Mouse (Mus musculus): ENCODE measurements around the gene Lsm12. TPM values are rescaled to one million over a fixed set of nuclear protein-coding genes. Genes with fewer than 3 reads are reported as not detected.

The Lsm12 gene
- total RNA-seq (2014; fragmentation: Nextera tagmentation) (110 TPM in 2 replicates), total RNA-seq (2017) (71.3 and 94.9 TPM in 2 replicates)

DNA sequence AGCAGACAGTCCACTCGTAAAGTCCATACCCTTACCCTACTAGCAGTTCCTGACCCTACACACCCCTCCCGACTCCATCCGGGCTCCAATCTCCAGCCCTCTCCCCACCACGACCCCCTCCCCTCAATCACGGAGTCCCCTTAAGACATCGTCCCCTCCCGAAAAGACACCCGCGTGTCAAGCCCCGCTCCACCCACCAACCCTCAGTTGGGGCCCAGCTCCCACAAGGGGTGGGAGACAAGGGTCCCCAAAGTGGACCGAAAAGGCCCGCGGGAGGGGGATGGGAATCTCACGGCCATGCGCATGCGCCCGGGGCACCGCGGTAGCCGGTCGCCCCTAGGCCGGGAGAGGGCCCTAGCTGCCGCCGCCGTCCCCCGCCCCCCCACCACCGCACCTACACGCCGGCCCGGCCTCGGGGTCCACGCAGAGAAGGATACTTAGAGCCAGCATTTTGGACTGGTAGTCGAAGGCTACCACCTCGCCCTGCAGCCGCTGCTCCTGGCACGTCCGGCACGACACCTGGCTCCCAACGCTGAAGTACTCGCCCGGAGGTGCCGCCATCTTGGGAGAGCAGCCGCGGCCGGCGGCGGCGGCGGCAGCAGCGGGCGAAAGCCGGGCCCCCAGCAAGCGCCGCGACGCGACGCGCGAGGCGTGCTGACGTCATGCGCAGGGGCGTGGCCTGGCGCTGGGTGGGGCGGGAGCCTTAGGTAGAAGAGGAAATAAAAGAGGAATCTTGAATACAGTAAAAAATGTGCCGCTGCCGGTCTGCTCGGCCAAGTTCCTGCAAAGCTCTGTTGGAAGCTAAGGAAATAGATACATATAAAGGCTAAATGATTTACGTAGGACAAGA, at the start of gene Lsm12:
TSS of gene Lsm12 (minus strand) at position 651 of the 850 bp plus-strand sequence.
- peak; percentile 74 for ATAC-seq (replicated peaks; ENCODE audit: low FRiP score, low TSS enrichment, poor library complexity, severe bottlenecking)

DNA sequence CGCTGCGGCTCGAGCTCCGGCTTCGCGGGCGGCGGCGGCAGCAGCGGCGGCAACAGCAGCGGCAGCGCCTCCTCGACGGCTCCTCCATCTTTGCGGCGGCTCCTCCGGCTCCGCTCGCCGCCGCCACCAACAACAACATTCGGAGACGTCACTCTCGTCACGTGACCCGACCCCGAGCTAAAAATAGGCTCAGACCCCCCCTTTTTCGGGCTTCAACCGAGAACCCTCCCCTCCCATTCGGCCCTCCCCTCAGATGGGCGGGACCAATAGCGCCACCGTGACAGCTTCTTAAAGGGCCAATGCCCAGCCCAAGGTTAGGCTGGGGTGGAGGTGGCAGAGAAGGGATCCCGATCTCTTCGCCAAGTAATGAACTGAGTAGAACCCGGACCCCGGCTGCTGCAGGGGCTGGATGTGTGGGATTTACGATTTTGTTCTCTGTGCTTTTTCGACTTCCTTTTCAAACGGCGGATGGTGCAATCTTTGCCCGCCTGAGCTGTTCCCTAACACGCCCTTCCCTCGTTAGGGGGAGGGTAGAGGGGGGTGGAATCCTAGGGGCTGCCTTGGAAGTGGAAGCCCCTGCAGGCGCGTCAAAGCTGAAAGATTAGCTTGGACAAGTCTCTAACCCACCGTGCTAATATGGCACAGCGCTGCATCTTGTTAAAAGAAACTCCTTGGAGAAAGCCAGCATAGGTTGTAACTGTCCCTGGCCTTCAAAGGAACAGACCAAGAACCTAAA, 45.1 kb upstream of the Lsm12 start, which contains the start of gene Hdac5:
TSS of gene Hdac5 (minus strand) at position 161 of the 736 bp plus-strand sequence.
- ATAC-seq (replicated peaks; ENCODE audit: low FRiP score, low TSS enrichment, poor library complexity, severe bottlenecking): peak; percentile 96

DNA sequence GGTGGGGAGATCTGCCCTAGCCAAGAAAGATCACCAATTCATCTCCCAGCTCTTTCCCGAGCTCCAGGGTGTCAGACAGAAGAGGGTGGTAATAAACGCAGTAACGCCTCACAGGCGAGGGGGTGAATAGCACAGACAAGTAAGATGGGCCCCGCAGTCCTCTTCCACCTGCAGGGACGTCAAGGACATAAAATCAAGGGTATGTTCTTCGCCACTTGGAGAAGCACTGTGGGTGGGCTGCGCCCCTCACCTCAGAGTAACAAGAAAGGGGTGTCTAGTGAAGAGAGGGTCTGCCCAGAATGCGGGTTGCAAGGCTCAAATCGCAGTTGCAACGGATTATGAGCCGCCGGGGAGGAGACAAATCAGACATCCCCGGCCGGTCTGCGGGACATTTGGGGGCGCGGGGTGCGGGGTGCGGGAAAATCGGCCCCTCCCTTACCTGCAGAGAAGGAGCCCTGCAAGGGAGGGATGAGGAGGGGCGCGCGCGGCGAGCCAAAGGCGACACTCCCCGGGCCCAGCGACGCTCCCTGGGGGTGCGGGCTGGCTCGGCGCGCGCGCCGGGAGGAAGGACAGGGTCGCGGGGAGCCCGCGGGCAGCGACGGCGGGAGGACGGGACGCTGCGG, 44.3 kb upstream of the Lsm12 start:
- ATAC-seq (replicated peaks; ENCODE audit: low FRiP score, low TSS enrichment, poor library complexity, severe bottlenecking): 0 out of 2 replicates have a peak, but pooled peaks have one; percentile 35

DNA sequence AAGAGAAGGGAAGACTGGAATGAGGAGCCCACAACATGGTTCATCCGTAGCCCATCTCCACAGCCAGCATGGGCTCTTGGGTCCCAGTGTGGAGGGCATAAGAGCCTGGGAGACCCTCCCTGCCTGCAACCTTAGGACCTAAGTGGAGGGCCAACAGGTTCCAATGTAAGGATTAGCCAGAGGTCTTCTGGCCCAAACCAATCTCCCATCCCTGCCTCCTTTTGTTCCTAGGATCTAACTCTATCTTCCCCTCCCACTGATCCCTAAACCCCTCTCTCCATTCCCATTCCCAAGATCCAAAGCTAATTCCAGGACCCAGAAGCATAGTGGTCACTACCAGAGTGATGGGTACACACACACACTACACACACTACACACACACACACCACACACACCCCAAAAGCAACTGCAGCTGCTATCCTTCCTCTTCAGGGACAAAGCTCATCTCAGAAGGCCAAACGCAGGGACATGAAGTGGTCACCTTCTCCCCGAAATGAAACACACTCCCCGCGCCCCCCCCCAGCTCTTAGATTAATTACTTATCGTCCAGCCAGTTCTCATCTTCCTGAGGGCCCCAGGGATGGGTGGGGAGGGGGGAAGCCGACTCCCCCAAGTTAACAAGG, 43.7 kb upstream of the Lsm12 start:
- no peak for ATAC-seq (replicated peaks; ENCODE audit: low FRiP score, low TSS enrichment, poor library complexity, severe bottlenecking)

DNA sequence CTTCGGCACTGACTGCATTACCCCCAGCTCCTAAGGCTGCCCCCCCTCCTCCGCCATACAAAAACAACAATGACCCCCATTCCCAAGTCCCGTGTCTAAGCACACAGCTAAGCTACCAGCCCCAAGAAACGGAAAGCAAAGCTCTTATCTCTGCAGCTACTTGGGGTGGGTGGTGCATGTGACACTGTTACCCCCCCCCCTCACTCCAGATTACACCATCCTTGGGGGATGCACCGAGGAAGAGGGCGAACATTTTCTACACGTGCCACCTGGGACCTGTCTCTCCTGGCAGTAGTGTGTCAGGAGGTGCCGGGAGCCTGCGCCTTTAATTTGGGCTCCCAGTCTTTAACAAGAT, 43.1 kb upstream of the Lsm12 start:
- no peak for ATAC-seq (replicated peaks; ENCODE audit: low FRiP score, low TSS enrichment, poor library complexity, severe bottlenecking)

DNA sequence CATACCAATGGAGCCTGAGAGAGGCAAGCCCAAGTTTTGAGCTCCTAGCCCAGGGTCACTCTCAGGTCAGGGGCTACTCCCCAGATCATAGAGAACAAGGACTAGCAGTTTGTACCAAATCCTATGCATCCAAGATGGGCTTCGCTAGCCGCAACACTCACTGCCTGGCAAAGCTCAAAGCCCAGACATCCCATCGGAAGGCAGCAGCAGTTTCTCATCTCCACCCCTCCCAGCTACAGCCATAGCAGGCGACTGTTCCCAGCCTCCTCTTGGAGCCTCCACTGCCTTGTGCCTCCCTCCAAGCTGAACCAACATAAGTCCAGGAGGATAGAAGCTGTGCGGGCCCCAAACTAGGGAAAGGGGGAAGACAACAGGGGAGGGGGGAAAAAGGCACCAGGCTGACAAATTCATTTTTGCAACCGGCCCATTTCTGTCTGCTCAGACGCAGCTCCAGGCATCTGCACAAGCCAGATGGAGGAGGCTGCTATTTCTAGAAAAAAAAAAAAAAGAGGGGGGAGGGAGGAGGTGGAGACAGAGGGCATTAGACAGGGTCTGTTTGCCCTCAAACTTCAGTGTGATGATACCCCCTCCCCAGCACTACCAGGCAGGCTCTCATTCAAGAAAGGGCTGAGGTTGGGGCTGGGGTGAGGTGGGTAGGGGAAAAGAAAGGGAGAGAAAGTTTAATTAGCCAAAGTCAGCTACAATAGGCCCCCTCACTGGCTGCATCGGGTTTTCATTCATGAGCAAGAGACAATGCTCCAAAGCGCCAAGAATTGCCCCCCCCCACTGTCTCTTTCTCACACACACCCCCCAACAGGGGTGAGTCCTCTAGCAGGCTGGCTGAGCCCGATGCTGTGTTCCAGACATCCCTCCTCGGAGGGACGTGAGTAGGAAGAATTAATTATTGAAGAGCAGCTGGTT, 42.4 kb upstream of the Lsm12 start:
- no peak for ATAC-seq (replicated peaks; ENCODE audit: low FRiP score, low TSS enrichment, poor library complexity, severe bottlenecking)

DNA sequence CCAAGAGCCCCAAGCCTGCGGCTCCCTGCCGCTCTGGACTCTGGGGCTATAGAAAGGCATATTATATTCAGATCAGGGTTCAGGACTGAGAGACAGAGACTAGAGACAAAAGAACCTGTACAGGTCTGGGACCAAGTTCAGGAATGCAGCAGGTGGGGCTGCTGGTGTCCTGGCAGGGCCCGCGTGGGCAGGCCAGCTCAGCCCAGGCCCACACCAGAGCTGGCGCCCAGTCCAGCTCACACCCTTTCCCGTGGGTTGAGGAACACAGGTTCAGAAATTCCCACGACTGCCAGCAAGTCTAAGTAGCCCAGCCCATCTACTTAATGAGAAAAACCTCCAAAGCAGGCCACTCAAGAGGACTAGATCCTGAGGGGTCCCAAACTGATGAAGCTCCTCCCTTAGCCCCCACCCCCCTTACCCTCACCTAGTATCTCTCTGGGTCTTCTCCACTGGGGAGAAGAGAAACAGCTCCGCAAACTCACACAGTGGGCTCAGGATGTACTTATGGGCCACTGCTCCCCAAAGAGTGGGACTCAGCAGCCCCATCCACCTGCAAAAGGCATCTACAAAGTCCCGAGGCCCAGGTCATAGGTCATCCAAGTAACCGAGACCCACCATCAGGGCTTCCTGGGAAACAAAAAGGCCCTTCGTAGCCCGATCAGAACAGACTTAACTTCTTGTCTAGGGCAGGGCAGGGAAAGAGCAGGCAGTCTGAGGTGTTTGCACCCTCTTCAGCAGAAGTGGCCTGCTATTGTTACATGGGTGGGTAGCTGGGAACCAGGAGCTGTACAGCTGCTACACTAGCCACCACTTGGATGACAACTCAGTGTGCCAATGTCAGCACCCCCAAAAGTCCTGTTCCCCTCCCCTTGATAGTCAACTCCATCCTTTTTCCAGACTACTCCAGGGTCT, 41.2 kb upstream of the Lsm12 start:
- no peak for ATAC-seq (replicated peaks; ENCODE audit: low FRiP score, low TSS enrichment, poor library complexity, severe bottlenecking)

DNA sequence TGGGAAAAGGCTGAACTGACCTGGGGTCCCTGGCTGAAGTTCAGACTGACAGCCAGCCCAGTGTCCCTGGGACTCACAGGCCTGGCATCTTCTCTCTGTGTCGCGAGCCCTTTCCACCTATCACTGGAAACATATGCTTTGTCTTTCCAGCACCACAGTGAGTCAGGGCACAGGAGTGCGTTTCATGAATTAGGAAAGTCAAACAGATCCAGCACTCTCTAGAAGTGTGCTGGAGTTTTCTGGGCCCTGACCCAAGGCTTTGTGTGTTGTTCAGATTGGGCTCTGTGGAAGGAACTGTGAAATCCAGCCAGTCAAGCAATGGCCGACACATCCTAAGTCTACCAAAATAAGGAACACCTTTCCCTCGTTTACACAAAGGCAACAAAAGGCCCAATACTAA, 40.1 kb upstream of the Lsm12 start:
- ATAC-seq (replicated peaks; ENCODE audit: low FRiP score, low TSS enrichment, poor library complexity, severe bottlenecking): no peak

DNA sequence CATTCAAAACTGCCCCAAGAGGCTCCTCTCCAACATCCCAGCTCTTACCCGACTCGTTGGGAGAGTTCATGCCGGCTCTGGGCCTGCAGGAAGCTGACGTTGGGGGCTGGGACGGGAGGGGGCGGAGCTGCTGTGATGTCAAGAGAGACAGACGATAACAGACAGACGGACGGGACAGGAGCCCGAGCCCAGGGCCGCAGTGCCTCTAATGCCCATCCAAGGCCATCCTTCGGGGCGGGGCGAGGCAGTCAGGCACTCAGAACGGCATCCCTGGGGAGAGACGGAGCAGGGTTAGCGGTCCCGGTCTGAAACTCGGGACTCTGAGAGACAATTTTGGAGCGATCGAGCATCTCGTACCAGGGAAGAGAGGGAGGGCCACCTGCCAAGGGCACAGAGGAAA, 39.6 kb upstream of the Lsm12 start:
- ATAC-seq (replicated peaks; ENCODE audit: low FRiP score, low TSS enrichment, poor library complexity, severe bottlenecking): no peak

DNA sequence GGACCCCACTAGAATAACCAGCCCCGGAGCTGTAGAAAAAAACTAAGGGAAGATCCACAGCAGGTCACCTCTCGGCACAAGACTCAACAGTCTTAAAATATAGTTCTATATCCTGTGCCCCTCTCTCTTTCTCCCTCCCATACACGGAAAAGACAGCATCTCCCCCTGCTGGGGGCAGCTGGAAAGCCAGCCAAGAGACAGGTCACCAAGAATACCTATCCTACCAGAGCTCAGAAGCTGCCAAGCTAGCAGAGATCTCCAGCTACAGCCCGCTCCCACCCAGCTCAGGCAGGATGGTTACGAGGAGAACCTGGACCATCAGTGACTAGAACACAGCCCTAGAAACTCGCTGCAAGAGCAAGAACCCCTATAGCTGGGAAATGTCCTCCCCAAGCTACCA, 38.1 kb upstream of the Lsm12 start:
- ATAC-seq (replicated peaks; ENCODE audit: low FRiP score, low TSS enrichment, poor library complexity, severe bottlenecking): no peak

DNA sequence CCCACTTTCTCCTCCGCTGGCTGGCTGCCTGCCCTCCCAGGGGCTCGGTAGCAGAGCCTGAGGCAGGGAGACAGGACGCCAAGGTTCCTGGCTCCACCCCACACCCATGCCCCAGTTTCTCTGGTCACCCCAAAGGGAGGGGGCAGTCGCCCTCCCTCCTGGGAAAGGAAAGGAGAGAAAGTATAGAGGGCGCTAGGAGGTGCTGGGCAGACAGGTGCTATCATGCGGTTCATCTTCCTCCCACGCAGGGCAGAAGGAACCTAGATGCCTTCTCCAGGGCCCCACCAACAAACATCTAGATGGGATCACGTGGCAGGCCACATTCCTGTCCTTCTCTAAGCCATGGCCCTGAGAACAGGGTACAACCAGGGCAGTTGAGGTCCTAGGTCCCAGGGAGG, 36.9 kb upstream of the Lsm12 start:
- no peak for ATAC-seq (replicated peaks; ENCODE audit: low FRiP score, low TSS enrichment, poor library complexity, severe bottlenecking)

DNA sequence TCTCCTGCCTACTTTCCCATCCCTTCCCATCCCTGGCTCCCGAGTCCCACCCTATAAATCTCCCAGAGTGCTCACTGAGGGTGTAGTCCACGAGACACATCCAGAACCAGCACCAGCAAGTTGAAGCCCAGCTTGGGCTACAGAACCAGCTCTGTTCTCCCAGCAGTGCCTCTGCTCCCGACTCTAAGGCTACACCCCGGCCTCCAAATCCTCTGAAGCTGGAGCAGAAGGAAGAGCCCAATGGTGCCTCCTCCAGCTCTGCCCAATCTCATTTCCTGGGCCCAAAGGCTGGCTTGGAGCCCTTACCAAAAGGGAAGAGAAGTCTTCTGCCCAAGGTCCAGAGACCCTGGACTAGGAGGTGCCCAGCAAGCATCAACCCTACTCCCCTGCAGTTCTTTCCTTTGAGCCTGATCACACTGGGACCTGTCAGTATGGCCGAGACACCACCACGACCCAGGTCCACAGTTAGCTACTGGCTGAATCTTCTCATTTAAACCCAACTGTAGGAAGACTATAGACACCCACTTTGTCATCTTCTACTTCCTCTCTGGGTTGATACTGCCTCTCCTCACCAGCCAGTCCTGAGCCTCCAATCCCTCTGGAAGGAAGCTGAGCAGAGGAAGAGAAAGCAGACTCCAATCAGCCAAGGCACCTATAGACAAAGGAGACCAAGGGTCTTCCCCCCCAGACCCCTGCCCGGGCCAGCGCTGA, 36.3 kb upstream of the Lsm12 start:
- ATAC-seq (replicated peaks; ENCODE audit: low FRiP score, low TSS enrichment, poor library complexity, severe bottlenecking): no peak

DNA sequence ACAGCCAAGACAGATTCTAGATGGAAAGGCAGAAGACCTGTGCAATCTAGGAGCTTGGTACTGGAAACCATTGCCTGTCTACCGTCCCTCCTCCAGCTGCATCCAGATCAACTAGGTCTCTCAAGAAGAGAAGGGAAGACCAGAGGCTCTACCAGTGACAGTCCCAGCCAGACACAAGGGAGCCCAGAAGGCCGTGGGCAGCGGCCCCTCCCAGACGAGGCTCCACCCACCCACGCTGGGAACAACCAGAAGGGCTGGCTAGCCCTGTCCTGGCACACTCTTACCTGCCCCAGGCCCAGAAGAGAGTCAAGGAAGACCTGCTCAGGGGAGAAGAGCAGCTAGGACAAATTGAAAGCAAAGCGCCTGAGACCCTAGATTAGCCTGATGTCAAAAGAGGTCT, 35.4 kb upstream of the Lsm12 start:
- ATAC-seq (replicated peaks; ENCODE audit: low FRiP score, low TSS enrichment, poor library complexity, severe bottlenecking): no peak

DNA sequence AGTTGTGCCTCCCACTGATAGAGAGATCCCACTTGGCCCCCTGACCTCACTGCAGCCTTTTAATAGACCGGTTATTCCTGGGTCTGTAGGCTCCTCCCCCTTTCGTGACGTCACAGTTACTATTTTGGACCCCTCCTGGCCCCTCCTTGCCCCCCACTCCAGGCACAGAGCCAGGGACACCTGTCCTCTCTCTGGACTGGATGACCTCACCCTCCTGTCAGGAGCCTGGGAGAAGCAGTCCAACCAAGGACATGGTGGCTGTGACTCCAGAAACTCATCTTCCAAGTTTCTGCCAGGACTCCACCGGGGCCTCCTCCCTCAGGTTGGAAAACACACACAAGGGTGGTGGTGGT, 34.9 kb upstream of the Lsm12 start:
- no peak for ATAC-seq (replicated peaks; ENCODE audit: low FRiP score, low TSS enrichment, poor library complexity, severe bottlenecking)

DNA sequence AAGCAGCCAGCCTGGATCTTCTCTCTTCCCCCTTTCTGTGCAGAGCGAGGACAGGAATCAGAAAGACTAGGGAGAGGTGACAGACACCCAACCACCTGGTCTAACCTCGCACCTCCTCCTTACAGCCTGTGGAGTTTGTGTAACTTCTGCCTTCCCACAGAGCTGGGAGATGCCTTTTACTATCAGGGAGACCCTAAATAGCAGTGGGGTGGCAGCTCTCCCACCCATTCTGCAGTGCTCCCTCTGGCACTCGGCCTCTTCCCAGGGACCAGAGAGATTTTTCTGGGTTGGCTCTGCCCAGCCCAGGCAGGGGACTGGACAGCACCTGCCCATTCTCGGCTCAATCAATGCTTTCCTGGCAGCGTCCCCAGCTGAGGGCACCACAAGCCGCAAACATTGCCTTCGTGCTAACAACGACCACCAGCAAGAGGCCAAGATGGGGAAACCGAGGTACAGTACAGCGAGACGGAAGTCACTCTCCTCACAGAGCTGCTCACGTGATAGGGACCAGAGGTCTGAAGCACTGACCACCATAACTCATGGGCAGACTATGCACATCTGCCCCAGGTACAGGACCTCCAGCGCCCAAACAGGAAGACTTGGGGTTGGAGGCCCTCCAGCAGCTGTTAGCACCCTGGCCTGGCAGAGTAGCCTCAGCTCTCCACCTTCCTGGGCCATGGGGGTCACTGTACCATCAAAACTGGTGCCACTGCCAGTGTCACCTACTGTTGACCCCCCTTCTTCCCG, 34.3 kb upstream of the Lsm12 start:
- ATAC-seq (replicated peaks; ENCODE audit: low FRiP score, low TSS enrichment, poor library complexity, severe bottlenecking): no peak

DNA sequence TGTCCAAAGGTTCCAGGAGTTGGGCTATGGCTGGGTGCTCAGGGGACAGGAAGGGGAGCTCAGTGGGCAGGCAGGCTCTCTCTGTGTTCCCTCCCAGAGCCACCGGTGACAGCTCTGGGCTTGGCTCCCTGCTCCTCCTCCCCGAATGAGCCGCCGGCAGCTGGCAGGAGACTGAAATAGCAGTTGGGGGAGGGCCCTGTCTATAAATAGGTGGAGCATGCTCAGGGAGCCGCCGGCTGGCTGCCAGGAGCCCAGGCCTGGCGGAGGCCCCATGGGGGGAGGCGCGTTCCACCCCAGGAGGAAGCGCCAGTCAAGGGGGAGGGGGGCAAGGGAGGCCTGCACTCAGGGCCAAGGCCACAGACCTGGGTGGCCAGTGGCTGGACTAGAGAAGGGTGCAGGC, 33.7 kb upstream of the Lsm12 start:
- ATAC-seq (replicated peaks; ENCODE audit: low FRiP score, low TSS enrichment, poor library complexity, severe bottlenecking): peak; percentile 89
